15 mouse cellular contexts compared by ENCODE assay signal in genomic region chr2:97610566-97610965, GRCm38 (mm10).
"Had no signal": no experiment of that assay in that cellular context is flagged by ENCODE, and none has a peak within 500 bp of the region (broad histone marks: within the 10 kb centered on the region; RNA-seq: fewer than 3 reads in every experiment).

No protein-coding gene starts in this region.

- H3K27me3 ChIP-seq: midbrain, embryonic 12.5 days; neural tube, embryonic 12.5 days; stomach, embryonic 15.5 days had no signal

- H3K36me3 ChIP-seq: midbrain, embryonic 10.5 days; midbrain, embryonic 12.5 days; neural tube, embryonic 12.5 days; stomach, embryonic 15.5 days had no signal

- DNase-seq: lung, adult 18-20 months; lung, embryonic 14.5 days; lung, postnatal 10 days; lung, postnatal 4 days; midbrain, embryonic 14.5 days; right cerebral cortex, postnatal 14 days; thymus, adult 2 months; thymus, postnatal 25 days; thymus, postnatal 4 days had no signal

- H3K27ac ChIP-seq: liver, embryonic 14.5 days; midbrain, embryonic 10.5 days; midbrain, embryonic 12.5 days; neural tube, embryonic 12.5 days; stomach, embryonic 15.5 days; stomach, postnatal 0 days had no signal

- H3K4me1 ChIP-seq: midbrain, embryonic 10.5 days; midbrain, embryonic 12.5 days; neural tube, embryonic 12.5 days; stomach, embryonic 15.5 days had no signal

- H3K9me3 ChIP-seq: midbrain, embryonic 10.5 days; midbrain, embryonic 12.5 days; neural tube, embryonic 12.5 days; stomach, embryonic 15.5 days had no signal

- H3K9ac ChIP-seq: liver, embryonic 14.5 days; lung, embryonic 14.5 days; midbrain, embryonic 12.5 days; neural tube, embryonic 12.5 days; stomach, embryonic 15.5 days had no signal

- H3K4me3 ChIP-seq: midbrain, embryonic 10.5 days; midbrain, embryonic 12.5 days; neural tube, embryonic 12.5 days; stomach, embryonic 15.5 days had no signal

- H3K4me2 ChIP-seq: lung, embryonic 14.5 days; midbrain, embryonic 12.5 days; neural tube, embryonic 12.5 days; stomach, embryonic 15.5 days had no signal
